Mouse (Mus musculus): Measurements from ENCODE around the gene Pltp. TPM values are rescaled to one million over a fixed set of nuclear protein-coding genes. Genes with fewer than 3 reads are reported as not detected.

Gene Pltp
- total RNA-seq (2014; rRNA removed) (28.2 and 43.4 TPM in 2 replicates), polyA plus RNA-seq (2015; fragmentation: Nextera tagmentation; extraction: Ambion mirVana) (67.9 and 80.7 TPM in 2 replicates)

DNA sequence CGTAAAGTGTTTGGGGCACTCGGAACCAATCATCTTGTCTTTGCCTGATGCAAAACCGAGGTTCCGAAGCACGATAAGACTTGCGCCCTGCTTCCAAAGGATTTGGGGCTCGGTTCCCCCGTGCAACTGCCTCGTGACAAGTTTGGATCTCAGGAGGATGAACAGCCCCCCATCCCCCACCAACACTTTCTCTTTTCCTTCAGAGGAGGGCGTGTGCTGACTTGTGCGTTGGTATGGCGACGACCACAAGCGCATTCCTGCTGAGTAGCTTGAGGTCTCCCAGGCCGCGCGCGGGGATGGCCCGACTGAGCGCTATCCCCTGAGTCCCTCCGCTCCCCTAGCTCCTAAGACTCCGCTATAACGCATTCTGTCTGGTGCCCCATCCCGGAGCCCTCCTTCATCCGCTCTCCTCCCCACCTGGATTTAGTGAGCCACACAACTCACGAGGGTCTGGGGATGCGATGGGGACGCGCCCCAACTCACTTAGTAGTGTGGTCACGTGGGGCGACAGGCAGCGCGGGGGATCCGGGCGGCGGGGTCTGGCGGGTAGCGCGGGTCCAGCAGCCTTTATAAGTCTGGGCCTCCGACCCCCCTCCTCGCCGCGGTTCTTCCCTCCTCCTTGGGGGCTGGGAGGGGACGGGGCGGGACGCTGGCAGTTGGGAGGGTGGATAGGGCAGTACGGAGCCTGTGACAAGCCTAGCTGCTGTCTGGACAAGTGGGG is at the start of gene Pltp:
Pltp (minus strand) TSS at position 611 of the 721 bp plus-strand sequence.
- peaks cover 21% of the 10 kb centered on the region for H3K27me3 ChIP-seq (ENCODE audit: insufficient read depth, low read length)
- H3K9ac ChIP-seq = peak within 1 kb of the TSS; percentile 40; the same call in 1 of the 2 replicates
- ATAC-seq = peak; percentile 82
- no peak within 1 kb of the TSS for H3K27ac ChIP-seq (ENCODE audit: low read depth, low read length)
- H3K36me3 ChIP-seq (ENCODE audit: insufficient read depth) = no peaks in the 10 kb centered on the region
- no peak for TF ChIP-seq CTCF (IDR thresholded peaks at IDR 0.05; ENCODE audit: low read depth)
- WGBS = 2% methylated on average over 45 of the region's 47 CpGs
- DNase-seq = peak; percentile 65
- peak within 1 kb of the TSS; percentile 38 for H3K4me3 ChIP-seq (ENCODE audit: low read depth, low read length)
- H3K4me1 ChIP-seq (ENCODE audit: insufficient read depth) = 0 out of 2 replicates have a peak, but pooled peaks cover 14% of the 10 kb centered on the region
- peak within 1 kb of the TSS; percentile 81 for H3K4me2 ChIP-seq (ENCODE audit: low read depth)
- H3K9me3 ChIP-seq (ENCODE audit: low read length) = no peaks in the 10 kb centered on the region

DNA sequence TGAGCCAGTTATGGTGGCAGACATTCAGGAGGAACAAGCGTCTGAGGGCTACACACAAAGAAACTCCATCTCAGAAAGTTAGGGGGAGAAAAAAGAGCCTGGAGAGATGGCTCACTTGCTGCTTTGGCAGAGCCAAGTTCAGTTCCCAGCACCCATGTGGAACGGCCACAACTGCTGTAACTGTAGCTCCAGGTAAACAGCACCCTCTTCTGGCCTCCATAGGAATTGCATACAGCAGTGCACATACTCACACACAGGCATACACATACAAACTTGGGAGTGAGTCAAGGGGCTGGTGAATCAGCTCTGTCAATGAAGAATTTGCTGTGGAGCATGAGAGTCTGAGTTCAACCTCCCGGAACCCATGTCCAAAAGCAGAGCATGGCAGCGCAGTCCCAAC is 48.6 kb upstream of the Pltp start:
- no peak for ATAC-seq
- Histone ChIP-seq H3K27me3 (ENCODE audit: insufficient read depth, low read length) (no peaks in the 10 kb centered on the region), H3K4me3 (ENCODE audit: low read depth, low read length) (no peak overlapping the region), H3K36me3 (ENCODE audit: insufficient read depth) (peaks cover 76% of the 10 kb centered on the region), H3K4me2 (ENCODE audit: low read depth) (no peak overlapping the region), H3K9ac (no peak overlapping the region), H3K27ac (ENCODE audit: low read depth, low read length) (no peak overlapping the region), H3K4me1 (ENCODE audit: insufficient read depth) (no peaks in the 10 kb centered on the region), H3K9me3 (ENCODE audit: low read length) (no peaks in the 10 kb centered on the region)
- WGBS = over 99% methylated on average over 4 of the region's 4 CpGs
- no peak for DNase-seq
- TF ChIP-seq CTCF (IDR thresholded peaks at IDR 0.05; ENCODE audit: low read depth) = peak; percentile 50

DNA sequence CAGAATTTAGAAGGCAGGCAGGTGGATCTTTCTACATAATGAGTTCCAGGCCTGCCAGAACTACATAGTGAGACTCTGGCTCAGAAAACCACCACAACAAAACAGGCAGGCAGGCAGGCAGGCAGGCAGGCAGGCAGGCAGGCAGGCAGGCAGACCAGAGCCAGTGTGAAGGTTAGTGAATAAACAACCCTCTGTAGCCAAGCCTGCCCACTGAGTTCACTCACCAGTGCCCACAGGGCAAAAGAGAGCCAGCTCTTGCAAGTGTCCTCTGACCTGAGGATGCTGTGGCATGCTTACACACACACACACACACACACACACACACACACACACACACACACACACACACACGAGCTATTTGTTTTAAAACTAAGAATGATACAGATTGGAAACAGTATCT is 46.0 kb upstream of the Pltp start:
- no peaks in the 10 kb centered on the region for H3K4me1 ChIP-seq (ENCODE audit: insufficient read depth)
- H3K4me3 ChIP-seq (ENCODE audit: low read depth, low read length) = no peak overlapping the region
- peaks cover 93% of the 10 kb centered on the region for H3K36me3 ChIP-seq (ENCODE audit: insufficient read depth)
- H3K4me2 ChIP-seq (ENCODE audit: low read depth) = no peak overlapping the region
- DNase-seq (no peak), ATAC-seq (no peak)
- 81% methylated on average over 1 of the region's 1 CpGs for WGBS
- no peak overlapping the region for H3K27ac ChIP-seq (ENCODE audit: low read depth, low read length)
- H3K9me3 ChIP-seq (ENCODE audit: low read length) = no peaks in the 10 kb centered on the region
- no peaks in the 10 kb centered on the region for H3K27me3 ChIP-seq (ENCODE audit: insufficient read depth, low read length)
- TF ChIP-seq CTCF (IDR thresholded peaks at IDR 0.05; ENCODE audit: low read depth) = no peak
- no peak overlapping the region for H3K9ac ChIP-seq

DNA sequence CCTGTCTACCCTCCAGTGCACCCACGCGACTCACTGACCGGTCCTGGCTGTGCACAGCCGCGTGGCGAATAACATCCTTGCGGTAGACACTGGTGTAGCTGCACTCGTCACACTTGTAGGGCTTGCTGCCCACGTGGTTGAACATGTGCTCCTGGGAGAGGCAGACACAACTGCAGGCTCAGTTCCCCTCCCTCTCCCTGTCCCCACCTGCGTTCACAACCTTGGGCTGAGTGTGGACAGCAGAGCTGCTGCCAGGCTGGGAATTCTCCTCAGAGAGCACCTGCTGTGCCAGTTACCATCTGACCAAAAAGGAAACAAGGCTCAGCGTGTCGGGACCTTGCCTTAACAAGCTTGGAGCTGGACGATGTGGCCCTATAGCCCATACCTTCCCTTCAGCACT is 43.9 kb upstream of the Pltp start:
- no peak for ATAC-seq
- no peak for TF ChIP-seq CTCF (IDR thresholded peaks at IDR 0.05; ENCODE audit: low read depth)

GRCm38 (mm10) chr2:164899723-164900459 is 42.4 kb upstream of the Pltp start:
- no peaks in the 10 kb centered on the region for H3K9me3 ChIP-seq (ENCODE audit: low read length)
- 90% methylated on average over 16 of the region's 16 CpGs for WGBS
- H3K4me3 ChIP-seq (ENCODE audit: low read depth, low read length) = no peak overlapping the region
- H3K27me3 ChIP-seq (ENCODE audit: insufficient read depth, low read length) = no peaks in the 10 kb centered on the region
- no peak for ATAC-seq
- no peak overlapping the region for H3K4me2 ChIP-seq (ENCODE audit: low read depth)
- TF ChIP-seq CTCF (IDR thresholded peaks at IDR 0.05; ENCODE audit: low read depth) = no peak
- no peaks in the 10 kb centered on the region for H3K4me1 ChIP-seq (ENCODE audit: insufficient read depth)
- peaks cover 94% of the 10 kb centered on the region for H3K36me3 ChIP-seq (ENCODE audit: insufficient read depth)
- no peak overlapping the region for H3K27ac ChIP-seq (ENCODE audit: low read depth, low read length)
- DNase-seq = no peak
- no peak overlapping the region for H3K9ac ChIP-seq

More for the DNA sequence above, 43.9 kb upstream of the Pltp start:
- Histone ChIP-seq H3K9ac (no peak overlapping the region), H3K9me3 (ENCODE audit: low read length) (no peaks in the 10 kb centered on the region), H3K4me1 (ENCODE audit: insufficient read depth) (no peaks in the 10 kb centered on the region), H3K36me3 (ENCODE audit: insufficient read depth) (peaks cover 94% of the 10 kb centered on the region), H3K4me2 (ENCODE audit: low read depth) (no peak overlapping the region), H3K27ac (ENCODE audit: low read depth, low read length) (no peak overlapping the region), H3K4me3 (ENCODE audit: low read depth, low read length) (no peak overlapping the region), H3K27me3 (ENCODE audit: insufficient read depth, low read length) (no peaks in the 10 kb centered on the region)
- WGBS = 93% methylated on average over 13 of the region's 13 CpGs
- DNase-seq = no peak

GRCm38 (mm10) chr2:164899034-164899433 is 41.5 kb upstream of the Pltp start:
- H3K27ac ChIP-seq (ENCODE audit: low read depth, low read length) = no peak overlapping the region
- H3K27me3 ChIP-seq (ENCODE audit: insufficient read depth, low read length) = no peaks in the 10 kb centered on the region
- no peak overlapping the region for H3K4me3 ChIP-seq (ENCODE audit: low read depth, low read length)
- H3K4me2 ChIP-seq (ENCODE audit: low read depth) = no peak overlapping the region
- no peaks in the 10 kb centered on the region for H3K9me3 ChIP-seq (ENCODE audit: low read length)
- WGBS = 93% methylated on average over 15 of the region's 15 CpGs
- ATAC-seq (no peak), DNase-seq (no peak)
- H3K36me3 ChIP-seq (ENCODE audit: insufficient read depth) = peaks cover 94% of the 10 kb centered on the region
- TF ChIP-seq CTCF (IDR thresholded peaks at IDR 0.05; ENCODE audit: low read depth) = no peak
- H3K4me1 ChIP-seq (ENCODE audit: insufficient read depth) = no peaks in the 10 kb centered on the region
- H3K9ac ChIP-seq = no peak overlapping the region

- Histone ChIP-seq H3K4me2 (ENCODE audit: low read depth) (no peak overlapping the region), H3K27ac (ENCODE audit: low read depth, low read length) (no peak overlapping the region), H3K36me3 (ENCODE audit: insufficient read depth) (peaks cover 99% of the 10 kb centered on the region), H3K27me3 (ENCODE audit: insufficient read depth, low read length) (no peaks in the 10 kb centered on the region), H3K4me3 (ENCODE audit: low read depth, low read length) (no peak overlapping the region), H3K9me3 (ENCODE audit: low read length) (no peaks in the 10 kb centered on the region), H3K4me1 (ENCODE audit: insufficient read depth) (no peaks in the 10 kb centered on the region), H3K9ac (no peak overlapping the region)
- no peak for TF ChIP-seq CTCF (IDR thresholded peaks at IDR 0.05; ENCODE audit: low read depth)
- WGBS = 97% methylated on average over 7 of the region's 7 CpGs
- no peak for DNase-seq
- ATAC-seq = no peak
Measured at GRCm38 (mm10) chr2:164898008-164898407, 40.5 kb upstream of the Pltp start.

Data from forebrain, postnatal 0 days (tissue).